Mouse (Mus musculus) small intestine, adult 10 weeks (tissue): ENCODE data around the gene Map3k6. TPM values are rescaled to one million over a fixed set of nuclear protein-coding genes. Genes with fewer than 3 reads are reported as not detected.

Experiments used
- polyA plus RNA-seq: library from polyadenylated mRNA; stranded (reverse); fragments of 350-450 nt; fragmentation: Illumina TruSeq; extraction: RNeasy Lipid Tissue Mini Kit (QIAGEN cat#74804); gene quantifications from one replicate; pipeline ENCODE4 v1.2.3, GENCODE M21; 2014; ENCODE audit warnings: low replicate concordance

Gene Map3k6
- not detected for polyA plus RNA-seq

DNA sequence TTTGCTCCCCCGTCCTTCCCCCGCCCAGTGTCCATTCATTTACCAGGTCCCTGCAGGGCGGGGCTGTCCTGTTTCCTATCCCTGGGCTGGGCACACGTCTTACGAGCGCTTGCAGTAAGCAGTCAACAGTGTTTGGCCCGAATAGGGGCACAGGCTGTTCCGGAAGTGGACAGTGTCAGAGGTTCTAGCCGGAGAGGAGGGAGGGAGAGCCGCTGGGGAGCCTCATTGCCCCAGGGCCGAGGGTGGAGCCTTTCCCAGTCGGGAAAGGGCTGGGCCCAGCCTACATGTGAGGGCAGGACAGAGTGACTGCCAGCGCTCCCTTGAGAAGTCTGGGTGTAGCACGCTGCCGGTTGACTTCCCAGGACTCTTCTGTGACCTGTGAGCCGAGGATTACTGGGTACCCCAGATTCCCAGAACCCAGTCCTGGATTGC is at the start of gene Map3k6:
Gene Map3k6, plus strand, starts transcription at position 329 of the 432 bp plus-strand sequence.

DNA sequence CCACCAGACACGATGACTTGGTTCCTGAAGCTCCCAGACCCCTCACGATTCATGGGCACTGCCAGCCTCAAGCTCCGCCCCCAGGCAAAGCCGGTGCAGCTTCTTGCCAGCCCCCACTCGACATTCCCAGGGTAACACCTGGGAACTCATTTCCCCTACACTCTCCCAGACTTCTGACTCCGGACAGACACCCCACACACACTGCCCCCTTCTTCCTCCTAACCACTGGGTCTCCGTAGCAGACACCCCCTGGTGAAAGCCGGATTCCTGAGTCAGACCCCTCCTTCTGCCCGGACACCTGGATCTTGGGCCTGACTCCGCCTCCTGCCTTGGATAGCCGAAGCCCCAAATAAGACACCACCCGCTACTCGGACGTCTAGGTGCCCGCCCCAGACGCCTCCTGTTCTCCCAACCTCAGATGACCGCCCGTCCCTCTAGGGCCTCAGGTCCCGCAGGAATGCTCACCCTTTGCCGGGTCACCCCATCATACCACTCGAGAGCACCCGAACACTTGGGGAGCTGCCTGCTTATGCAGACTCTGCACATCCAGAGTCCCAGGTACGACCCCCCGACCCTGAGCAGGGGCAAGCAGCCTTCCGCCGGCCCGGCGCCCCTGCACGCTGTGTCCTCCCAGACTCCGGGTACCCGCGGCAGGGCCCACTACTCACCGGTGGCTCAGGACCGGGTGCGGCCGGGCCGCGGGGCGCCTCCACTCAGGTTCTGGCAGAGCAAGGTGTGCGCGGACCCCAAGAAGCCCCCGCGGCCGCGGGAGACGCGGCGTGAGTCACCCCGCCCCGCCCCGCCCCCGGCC is 28.7 kb upstream of the Map3k6 start, which contains the start of the genes Cd164l2 and Gpr3:
Gene Cd164l2, plus strand, starts transcription at position 381 of the 811 bp plus-strand sequence.
Gene Gpr3, minus strand, starts transcription at position 786 of the 811 bp plus-strand sequence.

GRCm38 (mm10) chr4:133262882-133263281 is 22.3 kb downstream of the Map3k6 start, which contains the start of gene Sytl1:
Gene Sytl1, minus strand, starts transcription at chr4:133263113.

DNA sequence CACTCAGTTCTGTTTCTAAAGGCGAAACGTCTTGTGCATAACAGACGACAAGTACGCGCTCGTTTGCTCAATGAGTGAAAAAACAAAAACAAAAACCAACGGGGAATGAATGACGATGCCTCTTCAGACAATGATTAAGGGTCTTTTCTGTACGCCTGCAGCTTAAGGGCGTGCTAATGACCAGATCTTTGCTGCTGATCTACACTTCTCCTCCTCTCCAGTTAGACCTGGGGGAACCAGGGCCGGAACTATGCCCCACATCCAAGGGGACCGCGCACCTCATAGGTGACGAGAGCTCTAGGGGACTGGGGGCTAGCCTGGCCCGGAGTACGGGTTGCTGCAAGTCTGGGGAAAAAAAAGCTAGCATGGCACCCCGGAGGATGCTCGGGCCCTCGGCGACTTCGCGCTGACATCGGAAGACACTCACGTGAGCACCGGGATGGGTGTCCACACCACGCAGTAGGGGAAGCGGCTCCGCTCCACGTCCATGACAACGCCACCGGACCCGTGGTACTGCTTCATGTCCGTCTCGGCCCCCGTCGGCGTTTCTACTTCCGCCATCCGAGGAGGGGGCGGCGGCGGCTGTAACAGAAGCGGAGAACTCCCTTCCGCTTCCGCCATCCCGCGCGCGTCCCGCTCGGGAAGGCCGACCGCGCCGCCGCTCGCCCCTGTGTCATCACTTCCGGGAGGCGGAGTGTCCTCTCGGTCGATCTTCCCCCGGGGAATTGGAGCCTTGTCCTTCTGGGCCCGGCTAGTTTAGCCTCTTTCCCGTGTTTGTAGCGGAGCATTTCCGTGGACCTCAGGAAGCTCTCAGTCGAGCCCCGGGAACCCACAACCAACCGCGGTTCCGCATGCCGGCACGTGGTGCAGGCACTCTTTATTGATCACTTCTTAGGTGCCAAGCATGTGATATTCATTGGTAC is 36.7 kb downstream of the Map3k6 start, which contains the start of gene Tmem222:
Gene Tmem222, minus strand, starts transcription at position 689 of the 923 bp plus-strand sequence.

Other genes starting within 250 kb of the Map3k6 start
- gene Ahdc1, start 229.6 kb upstream of the Map3k6 start, polyA plus RNA-seq: 0.85 TPM
- gene Wasf2, start 110.3 kb upstream of the Map3k6 start, polyA plus RNA-seq: 123 TPM
- not detected for gene Cd164l2, start 28.7 kb upstream of the Map3k6 start, polyA plus RNA-seq
- not detected for gene Gpr3, start 28.3 kb upstream of the Map3k6 start, polyA plus RNA-seq
- gene Sytl1, start 22.3 kb downstream of the Map3k6 start, polyA plus RNA-seq: not detected
- not detected for gene Tmem222, start 37.0 kb downstream of the Map3k6 start, polyA plus RNA-seq
- gene Wdtc1, start 112.7 kb downstream of the Map3k6 start, polyA plus RNA-seq: 3.7 TPM
- 0.97 TPM for gene Slc9a1, start 128.9 kb downstream of the Map3k6 start, polyA plus RNA-seq
- not detected for gene Tent5b, start 239.3 kb downstream of the Map3k6 start, polyA plus RNA-seq